Mouse (Mus musculus) olfactory bulb, adult 2 months (tissue): Measurements from ENCODE around the gene Ddx11.

Experiments used
- CTCF ChIP-seq: fragments of 200-500 bp; IDR thresholded peaks from 2 replicates; pipeline ENCODE4 v1.5.1; 2012; ENCODE audit warnings: low read depth, mild to moderate bottlenecking, low read length, moderate library complexity; ENCODE audit not compliant: insufficient read depth
- POLR2A ChIP-seq: fragments of 200-500 bp; IDR thresholded peaks from 2 replicates; pipeline ENCODE4 v1.6.1; 2012; ENCODE audit warnings: mild to moderate bottlenecking, low read depth, low read length, moderate library complexity; ENCODE audit not compliant: insufficient read depth

- no peak for TF ChIP-seq CTCF
- no peak for TF ChIP-seq POLR2A
Observed at GRCm38 (mm10) chr17:66108198-66108597, 15.1 kb upstream of the Ddx11 start.
